Mouse (Mus musculus) thymus, adult 2 months (tissue): ENCODE data around the gene Hivep1.

Experiments used
- CTCF ChIP-seq: fragments of 200-500 bp; IDR thresholded peaks from 2 replicates; pipeline ENCODE4 v1.5.1; 2012; ENCODE audit warnings: mild to moderate bottlenecking, control low read depth, low read length, moderate library complexity, borderline replicate concordance; ENCODE audit not compliant: control insufficient read depth, poor library complexity, insufficient read depth; ENCODE audit errors: extremely low read depth
- POLR2A ChIP-seq: fragments of 200-500 bp; IDR thresholded peaks from 2 replicates; pipeline ENCODE4 v1.6.1; 2012; ENCODE audit warnings: mild to moderate bottlenecking, low read length, control low read depth, moderate library complexity; ENCODE audit not compliant: control insufficient read depth, poor library complexity, insufficient read depth; ENCODE audit errors: extremely low read depth

GRCm38 (mm10) chr13:42080131-42080916, 28.5 kb downstream of the Hivep1 start:
- TF ChIP-seq CTCF (no peak), POLR2A (no peak)
